Mouse (Mus musculus) lung, adult 2 months (tissue): ENCODE data around the gene Akap6.

Experiments used
- CTCF ChIP-seq: fragments of 200-500 bp; IDR thresholded peaks from 2 replicates; pipeline ENCODE4 v1.5.1; 2011; ENCODE audit warnings: mild to moderate bottlenecking, low read length, control low read depth; ENCODE audit not compliant: insufficient read depth
- POLR2A ChIP-seq: fragments of 200-500 bp; IDR thresholded peaks from 2 replicates; pipeline ENCODE4 v1.6.1; 2011; ENCODE audit warnings: low read depth, mild to moderate bottlenecking, control low read depth, low read length, borderline replicate concordance; ENCODE audit errors: extremely low read depth

DNA sequence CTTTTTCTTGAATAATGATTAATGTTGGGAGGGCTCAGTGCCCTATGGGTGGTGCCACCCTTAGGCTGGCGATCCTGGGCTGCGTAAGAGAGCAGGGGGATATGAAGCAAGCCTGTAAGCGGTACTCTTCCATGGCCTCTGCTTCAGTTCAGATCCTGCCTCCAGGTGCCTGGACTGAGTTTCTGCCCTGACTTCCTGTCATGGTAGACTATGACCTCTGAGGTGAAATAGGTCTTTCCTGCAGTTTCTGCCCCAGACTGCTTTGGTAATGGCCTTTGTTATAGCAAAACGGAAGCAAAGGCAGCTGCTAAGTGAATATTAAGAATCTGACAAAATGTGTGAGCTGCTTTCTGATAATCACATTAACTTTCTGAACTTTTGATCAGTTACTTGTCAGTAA is 94.9 kb downstream of the Akap6 start:
- TF ChIP-seq CTCF = no peak
- TF ChIP-seq POLR2A = no peak
